Mouse (Mus musculus): Measurements from ENCODE around the gene Kif22.
A peak's percentile ranks its signal among the peaks of the same experiment; 100 is the strongest.

Gene Kif22

GRCm38 (mm10) chr7:126984667-126985444, 57.4 kb downstream of the Kif22 start:
- no peak for TF ChIP-seq GATA4 (IDR thresholded peaks at IDR 0.05; ENCODE audit: insufficient replicate concordance, low read length)

- no peak for TF ChIP-seq GATA4 (IDR thresholded peaks at IDR 0.05; ENCODE audit: insufficient replicate concordance, low read length)
Observed at GRCm38 (mm10) chr7:126983113-126983512, 59.2 kb downstream of the Kif22 start.

- TF ChIP-seq GATA4 (IDR thresholded peaks at IDR 0.05; ENCODE audit: insufficient replicate concordance, low read length): peak; percentile 79; the same call in 1 of the 2 replicates
Observed at GRCm38 (mm10) chr7:126982054-126982453, 60.2 kb downstream of the Kif22 start.

GRCm38 (mm10) chr7:126981601-126982000, 60.7 kb downstream of the Kif22 start:
- no peak for TF ChIP-seq GATA4 (IDR thresholded peaks at IDR 0.05; ENCODE audit: insufficient replicate concordance, low read length)

- no peak for TF ChIP-seq GATA4 (IDR thresholded peaks at IDR 0.05; ENCODE audit: insufficient replicate concordance, low read length)
Observed at GRCm38 (mm10) chr7:126978841-126979240, 63.4 kb downstream of the Kif22 start.
